Mouse (Mus musculus) kidney, adult 8-10 months (tissue): Measurements from ENCODE around the gene Ss18l1.

Experiments
- DNase-seq, 2 experiments: peaks; one replicate each; pipeline ENCODE4 v3.0.0; 2022

Ss18l1 gene

GRCm38 (mm10) chr2:180042256-180042857 lies at the start of gene Ss18l1, which contains the start of gene Psma7:
TSS of gene Ss18l1 (plus strand) at chr2:180042509.
TSS of gene Psma7 (minus strand) at chr2:180042433.
- peak; percentile 81 to 83 for DNase-seq

DNA sequence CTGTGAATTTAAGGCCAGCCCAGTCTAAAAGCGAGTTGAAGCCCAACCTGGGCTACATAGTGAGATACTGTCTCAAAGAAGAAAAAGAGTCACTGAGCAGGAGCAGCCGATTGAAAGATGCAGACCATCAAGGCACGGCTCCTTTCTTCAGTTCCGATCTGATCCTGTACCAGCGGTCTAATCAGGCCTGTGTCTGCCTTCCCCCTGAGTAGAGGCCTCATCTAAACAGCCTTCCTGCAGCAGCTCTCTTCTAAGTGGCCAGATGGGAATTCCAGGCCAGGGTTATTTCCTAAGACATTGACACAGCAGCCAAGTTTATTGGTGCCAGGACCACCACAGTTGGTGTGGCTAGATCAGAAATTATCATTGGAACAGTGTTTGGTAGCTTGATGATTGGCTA lies 49.2 kb upstream of the Ss18l1 start:
- DNase-seq, result no peak

GRCm38 (mm10) chr2:179998431-179998830 lies 43.9 kb upstream of the Ss18l1 start:
- no peak for DNase-seq

GRCm38 (mm10) chr2:180001635-180002034 lies 40.7 kb upstream of the Ss18l1 start:
- DNase-seq, result no peak

DNA sequence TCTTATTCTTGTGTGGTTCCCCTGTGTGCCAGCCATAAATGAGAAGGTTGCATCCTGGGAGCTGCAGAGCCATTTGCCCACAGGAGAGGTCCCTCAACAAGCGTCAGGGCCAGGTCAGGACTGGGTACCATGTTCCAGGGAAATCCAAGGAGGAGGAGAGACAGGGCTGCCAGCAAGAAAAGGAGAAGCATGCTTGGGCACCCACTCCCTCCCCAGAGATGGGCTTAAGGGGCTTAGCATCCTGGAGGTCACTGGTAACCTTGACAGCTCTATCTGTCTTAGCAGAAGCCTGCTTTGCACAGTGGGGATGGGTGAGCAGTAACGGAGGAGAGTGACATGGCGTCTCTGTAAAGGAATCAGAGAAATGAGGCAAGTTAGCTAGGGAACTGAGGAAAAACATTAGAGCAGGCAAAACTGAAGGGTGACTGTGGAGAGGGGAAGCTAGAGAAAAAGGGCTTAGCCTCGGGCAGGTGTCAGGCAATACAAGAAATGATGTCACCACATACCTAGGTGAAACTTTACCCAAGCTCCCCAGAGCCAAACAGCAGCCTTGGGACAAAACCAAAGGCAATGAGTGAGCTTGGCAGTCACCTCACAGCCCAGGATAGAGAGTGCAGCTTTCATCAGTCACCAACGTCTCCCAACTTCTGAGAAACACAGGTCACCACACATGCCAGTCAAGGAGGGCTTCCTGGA lies 36.5 kb upstream of the Ss18l1 start:
- no peak for DNase-seq

DNA sequence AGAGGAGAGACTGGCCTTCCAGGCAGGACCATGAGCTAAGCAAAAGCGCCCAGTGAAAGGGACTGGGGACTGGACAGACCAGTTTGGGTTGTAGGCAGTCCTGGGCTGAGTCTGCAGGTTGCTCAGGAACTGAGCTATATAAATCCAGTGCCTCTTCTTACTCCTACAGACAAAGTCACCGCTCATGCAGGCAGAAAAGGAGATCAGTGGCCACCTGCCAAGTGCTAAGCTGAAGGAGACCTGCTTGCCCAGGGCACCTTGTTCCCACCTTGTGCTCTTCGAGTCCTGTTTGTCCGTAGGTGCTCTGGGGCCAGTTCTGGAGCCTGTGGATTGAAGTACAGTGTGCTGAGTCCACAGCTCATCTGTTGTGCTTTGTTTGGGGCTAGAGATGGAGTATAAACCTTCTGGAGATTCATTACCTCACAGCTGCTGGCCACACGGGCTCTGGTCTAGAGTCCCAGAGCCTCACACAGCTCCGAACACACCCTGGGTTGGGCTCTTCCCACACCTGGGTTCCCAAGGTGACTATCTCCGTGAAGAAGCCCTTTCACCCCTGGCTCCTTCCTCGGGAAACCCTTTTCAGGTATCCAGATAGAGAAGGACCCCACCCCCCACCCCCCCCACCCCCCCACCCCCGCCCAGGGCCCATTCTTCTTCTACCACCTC lies 35.8 kb upstream of the Ss18l1 start:
- DNase-seq, result no peak

- DNase-seq, result no peak
Observed at GRCm38 (mm10) chr2:180010686-180011085, 31.6 kb upstream of the Ss18l1 start.

GRCm38 (mm10) chr2:180011370-180011769 lies 30.9 kb upstream of the Ss18l1 start:
- no peak for DNase-seq

DNA sequence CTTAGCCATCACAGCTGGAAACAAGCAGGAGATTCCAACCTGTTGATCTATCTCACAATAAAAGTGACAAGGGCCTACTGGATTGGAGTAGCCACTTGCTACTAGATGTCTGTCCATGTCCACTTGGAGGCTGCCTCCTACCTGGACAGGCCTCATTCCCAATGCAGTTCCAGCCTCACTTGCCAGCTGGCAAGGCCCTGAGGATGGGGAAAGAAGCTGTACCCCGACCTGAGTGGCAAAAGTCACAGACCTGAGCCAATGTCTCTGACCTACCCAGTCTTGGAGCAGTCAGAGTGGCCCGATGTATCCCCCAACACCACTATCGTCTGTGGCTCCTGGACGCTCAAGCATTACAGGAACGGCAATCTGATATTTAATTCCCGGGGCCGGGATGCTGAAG lies 28.6 kb upstream of the Ss18l1 start:
- DNase-seq, result no peak

GRCm38 (mm10) chr2:180017632-180018031 lies 24.7 kb upstream of the Ss18l1 start:
- DNase-seq, result no peak

DNA sequence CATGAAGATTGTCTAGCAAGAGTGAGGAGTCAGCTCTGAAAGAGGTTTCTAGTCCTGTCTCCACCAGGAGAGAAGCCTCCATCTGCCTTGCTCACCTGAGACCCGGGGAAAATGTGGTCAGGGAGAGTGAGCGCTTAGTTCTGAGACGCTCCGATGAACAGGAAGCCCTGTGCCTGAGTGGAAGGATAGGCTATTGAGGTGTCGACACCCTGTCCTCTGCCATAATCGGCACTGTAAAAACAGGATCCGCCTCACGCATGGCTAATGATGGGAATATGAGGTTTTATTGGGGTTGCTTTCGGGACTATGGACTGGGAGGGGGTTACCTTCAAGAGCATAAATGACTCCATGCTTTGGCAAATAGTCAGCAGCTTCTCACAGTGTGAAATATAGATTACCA lies 23.7 kb upstream of the Ss18l1 start:
- DNase-seq, result no peak

- DNase-seq, result no peak
Observed at GRCm38 (mm10) chr2:180020091-180020661, 22.1 kb upstream of the Ss18l1 start.

- DNase-seq, result no peak
Observed at GRCm38 (mm10) chr2:180020919-180021318, 21.4 kb upstream of the Ss18l1 start.

GRCm38 (mm10) chr2:180022751-180023150 lies 19.6 kb upstream of the Ss18l1 start:
- DNase-seq, result no peak

DNA sequence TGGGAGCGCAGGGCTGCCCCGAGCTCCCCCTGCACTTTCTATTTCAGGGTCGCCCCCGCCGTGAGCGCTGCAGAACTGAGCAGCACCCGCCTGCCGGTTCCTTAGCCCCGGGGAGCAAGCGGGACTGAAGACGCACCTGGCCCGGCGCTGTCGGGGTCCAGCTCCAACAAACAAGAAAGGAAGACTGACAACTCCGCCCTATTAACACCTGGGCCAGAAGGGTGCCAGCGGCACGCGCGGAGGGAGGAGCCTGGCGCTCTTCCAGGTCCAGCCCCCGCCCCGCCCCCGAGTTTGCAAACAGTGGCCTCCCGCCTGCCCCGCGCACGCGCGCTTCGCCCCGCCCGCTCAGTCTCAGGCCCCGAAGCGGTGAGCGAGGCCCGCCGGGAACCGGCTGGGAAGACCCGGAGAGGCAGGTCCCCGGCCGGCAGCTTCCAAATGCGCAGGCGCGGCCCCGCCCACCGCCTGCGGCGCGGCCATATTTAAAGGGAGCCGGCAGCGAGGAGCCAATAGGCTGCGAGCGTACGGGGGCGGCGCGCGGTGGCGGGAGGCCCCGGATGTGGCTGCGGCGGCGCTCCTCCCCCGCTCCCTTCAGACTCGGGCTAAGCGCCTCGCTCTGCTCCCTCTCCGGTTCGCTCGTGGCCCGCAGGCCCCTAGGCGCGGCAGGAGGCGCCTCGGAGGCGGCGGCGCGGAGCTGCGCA lies 17.8 kb upstream of the Ss18l1 start, which contains the start of gene Lsm14b:
TSS of gene Lsm14b (plus strand) at position 587 of the 698 bp plus-strand sequence.
- peak; percentile 99 for DNase-seq

- peak; percentile 38 to 41 for DNase-seq
Observed at GRCm38 (mm10) chr2:180025135-180025860, 17.0 kb upstream of the Ss18l1 start.

- DNase-seq, result no peak
Observed at GRCm38 (mm10) chr2:180025861-180026200, 16.5 kb upstream of the Ss18l1 start.

DNA sequence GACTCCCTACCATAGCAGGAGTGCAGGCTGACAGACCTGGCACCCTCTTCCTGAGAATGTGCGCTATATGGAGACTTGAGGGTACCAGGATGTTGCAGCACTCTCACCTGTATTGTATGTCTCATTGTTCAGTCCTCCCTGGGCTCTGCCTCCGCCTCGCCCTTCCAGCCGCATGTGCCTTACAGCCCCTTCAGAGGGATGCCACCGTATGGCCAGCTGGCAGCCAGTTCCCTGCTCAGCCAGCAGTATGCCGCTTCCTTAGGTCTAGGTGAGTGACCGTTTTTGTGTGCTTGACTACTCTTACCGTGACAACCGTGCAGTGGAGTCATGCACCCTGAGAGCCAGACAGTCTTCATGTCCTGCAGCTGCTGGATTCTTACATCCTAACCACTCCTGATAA lies 14.5 kb upstream of the Ss18l1 start:
- no peak for DNase-seq

GRCm38 (mm10) chr2:180031270-180031669 lies 11.0 kb upstream of the Ss18l1 start:
- DNase-seq, result peak; percentile 36 to 50

DNA sequence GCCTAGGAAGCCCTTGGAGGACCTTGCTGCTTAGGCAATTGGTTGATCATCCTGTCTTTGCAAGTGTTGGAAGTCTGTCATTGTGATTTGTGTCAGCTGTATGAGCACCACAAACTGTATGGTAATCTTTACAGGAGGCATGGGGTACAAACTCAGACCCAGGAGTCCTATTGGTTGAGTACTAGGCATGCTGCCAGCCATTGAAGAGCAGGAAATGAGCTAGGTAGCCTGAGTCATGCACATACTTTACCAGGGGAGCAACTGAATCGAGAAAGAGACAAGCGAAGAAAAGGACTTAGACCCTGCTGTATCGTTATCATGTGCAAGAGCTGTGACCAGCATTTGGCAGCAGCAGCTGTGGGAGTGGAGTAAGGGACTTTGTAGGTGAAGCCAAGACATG lies 9.4 kb upstream of the Ss18l1 start:
- DNase-seq, result no peak

GRCm38 (mm10) chr2:180033956-180034355 lies 8.4 kb upstream of the Ss18l1 start:
- DNase-seq, result no peak

DNA sequence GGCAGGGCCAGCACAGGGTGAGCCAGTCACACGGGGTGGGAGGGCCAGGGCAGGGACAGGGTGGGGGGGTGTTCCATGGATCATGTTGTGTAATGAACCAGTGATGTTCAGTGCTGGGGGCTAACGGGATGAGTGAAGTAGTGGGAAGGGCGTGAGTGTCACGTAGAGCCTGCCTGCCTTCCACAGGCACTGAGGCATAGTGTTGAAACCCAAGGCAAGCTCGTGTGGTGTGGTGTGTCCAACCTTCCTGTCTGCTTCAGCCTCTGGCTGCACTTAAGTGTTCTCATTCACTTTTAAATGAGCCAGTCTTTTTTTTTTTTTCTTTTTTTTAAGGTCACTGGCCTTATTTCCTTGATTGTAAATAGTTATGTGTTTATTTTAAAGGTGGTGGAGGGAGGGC lies 7.6 kb upstream of the Ss18l1 start:
- DNase-seq, result no peak
